Mouse (Mus musculus): ENCODE measurements around the gene Nacc1. TPM values are rescaled to one million over a fixed set of nuclear protein-coding genes. Genes with fewer than 3 reads are reported as not detected.

Gene Nacc1
- total and polyA plus RNA-seq, 2 experiments from 2014 or later = 13.8 to 102 TPM

DNA sequence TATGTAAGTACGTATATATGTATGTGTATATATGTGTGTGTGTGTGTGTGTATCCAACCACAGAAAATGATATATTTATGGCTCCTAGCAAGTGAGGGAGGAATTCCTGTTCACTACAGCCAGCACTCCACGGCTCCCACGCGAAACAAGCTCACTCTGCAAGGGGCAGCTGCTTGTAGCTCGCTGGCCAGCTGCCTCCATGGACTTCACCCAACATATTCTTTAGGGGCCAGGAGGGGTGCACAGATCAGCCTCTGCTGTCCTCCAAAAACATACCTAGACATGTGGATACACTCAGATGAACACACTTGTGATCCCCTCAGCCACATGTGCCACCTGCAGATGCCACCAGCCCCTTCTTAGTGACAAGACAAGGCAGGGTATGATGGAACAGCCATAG, 44.9 kb upstream of the Nacc1 start:
- peaks cover 5% of the 10 kb centered on the region; the same call in 1 of the 2 replicates for H3K27me3 ChIP-seq (ENCODE audit: insufficient read depth, low read length)
- ATAC-seq (ENCODE audit: low FRiP score) (no peak), DNase-seq (ENCODE audit: low spot score) (no peak)
- 62% methylated on average over 5 of the region's 5 CpGs for WGBS
- TF ChIP-seq CTCF (IDR thresholded peaks at IDR 0.05) = no peak
- H3K9ac ChIP-seq (replicated peaks; ENCODE audit: low read length, poor library complexity, severe bottlenecking) = no peak overlapping the region
- H3K36me3 ChIP-seq (ENCODE audit: insufficient read depth, low read length) = no peaks in the 10 kb centered on the region
- H3K27ac ChIP-seq (ENCODE audit: low read depth, low read length) = no peak overlapping the region
- peaks cover 11% of the 10 kb centered on the region for H3K4me1 ChIP-seq (ENCODE audit: insufficient read depth, low read length)
- H3K9me3 ChIP-seq (ENCODE audit: low read length) = no peaks in the 10 kb centered on the region
- H3K4me3 ChIP-seq (ENCODE audit: low read depth, low read length) = no peak overlapping the region
- H3K4me2 ChIP-seq (ENCODE audit: low read depth, low read length, poor library complexity, severe bottlenecking) = no peak overlapping the region

- Histone ChIP-seq H3K4me2 (ENCODE audit: low read depth, low read length, poor library complexity, severe bottlenecking) (no peak overlapping the region), H3K27ac (ENCODE audit: low read depth, low read length) (peak overlapping the region; percentile 64; the same call in 1 of the 2 replicates), H3K9ac (replicated peaks; ENCODE audit: low read length, poor library complexity, severe bottlenecking) (no peak overlapping the region), H3K4me1 (ENCODE audit: insufficient read depth, low read length) (peaks cover 11% of the 10 kb centered on the region), H3K9me3 (ENCODE audit: low read length) (no peaks in the 10 kb centered on the region), H3K27me3 (ENCODE audit: insufficient read depth, low read length) (peaks cover 5% of the 10 kb centered on the region; the same call in 1 of the 2 replicates), H3K36me3 (ENCODE audit: insufficient read depth, low read length) (no peaks in the 10 kb centered on the region), H3K4me3 (ENCODE audit: low read depth, low read length) (no peak overlapping the region)
- no peak for DNase-seq (ENCODE audit: low spot score)
- no peak for TF ChIP-seq CTCF (IDR thresholded peaks at IDR 0.05)
- no peak for ATAC-seq (ENCODE audit: low FRiP score)
- WGBS = 57% methylated on average over 11 of the region's 11 CpGs
Measured at GRCm38 (mm10) chr8:84731371-84732177, 43.9 kb upstream of the Nacc1 start.

- whole genome bisulfite sequencing = 23% methylated on average over 9 of the region's 9 CpGs
- peaks cover 11% of the 10 kb centered on the region for H3K4me1 ChIP-seq (ENCODE audit: insufficient read depth, low read length)
- H3K9me3 ChIP-seq (ENCODE audit: low read length) = no peaks in the 10 kb centered on the region
- 0 out of 2 replicates have a peak, but pooled peaks cover 3% of the 10 kb centered on the region for H3K27me3 ChIP-seq (ENCODE audit: insufficient read depth, low read length)
- H3K9ac ChIP-seq (replicated peaks; ENCODE audit: low read length, poor library complexity, severe bottlenecking) = no peak overlapping the region
- no peak for DNase-seq (ENCODE audit: low spot score)
- no peaks in the 10 kb centered on the region for H3K36me3 ChIP-seq (ENCODE audit: insufficient read depth, low read length)
- H3K4me2 ChIP-seq (ENCODE audit: low read depth, low read length, poor library complexity, severe bottlenecking) = no peak overlapping the region
- ATAC-seq (ENCODE audit: low FRiP score) = no peak
- H3K4me3 ChIP-seq (ENCODE audit: low read depth, low read length) = no peak overlapping the region
- TF ChIP-seq CTCF (IDR thresholded peaks at IDR 0.05) = no peak
- H3K27ac ChIP-seq (ENCODE audit: low read depth, low read length) = peak overlapping the region; percentile 64
Measured at GRCm38 (mm10) chr8:84730541-84731370, 43.1 kb upstream of the Nacc1 start.

- no peak overlapping the region for H3K4me3 ChIP-seq (ENCODE audit: low read depth, low read length)
- no peaks in the 10 kb centered on the region for H3K9me3 ChIP-seq (ENCODE audit: low read length)
- H3K36me3 ChIP-seq (ENCODE audit: insufficient read depth, low read length) = no peaks in the 10 kb centered on the region
- H3K9ac ChIP-seq (replicated peaks; ENCODE audit: low read length, poor library complexity, severe bottlenecking) = no peak overlapping the region
- TF ChIP-seq CTCF (IDR thresholded peaks at IDR 0.05) = no peak
- no peak for ATAC-seq (ENCODE audit: low FRiP score)
- H3K27me3 ChIP-seq (ENCODE audit: insufficient read depth, low read length) = no peaks in the 10 kb centered on the region
- WGBS = 77% methylated on average over 16 of the region's 16 CpGs
- peak overlapping the region; percentile 64 for H3K27ac ChIP-seq (ENCODE audit: low read depth, low read length)
- H3K4me2 ChIP-seq (ENCODE audit: low read depth, low read length, poor library complexity, severe bottlenecking) = no peak overlapping the region
- peaks cover 11% of the 10 kb centered on the region for H3K4me1 ChIP-seq (ENCODE audit: insufficient read depth, low read length)
- no peak for DNase-seq (ENCODE audit: low spot score)
Measured at GRCm38 (mm10) chr8:84729921-84730362, 42.3 kb upstream of the Nacc1 start.

GRCm38 (mm10) chr8:84728474-84728873, 40.8 kb upstream of the Nacc1 start:
- Histone ChIP-seq H3K4me3 (ENCODE audit: low read depth, low read length) (no peak overlapping the region), H3K4me2 (ENCODE audit: low read depth, low read length, poor library complexity, severe bottlenecking) (no peak overlapping the region)
- 53% methylated on average over 3 of the region's 3 CpGs for WGBS

GRCm38 (mm10) chr8:84725941-84726259, 38.2 kb upstream of the Nacc1 start:
- no peak overlapping the region for H3K27ac ChIP-seq (ENCODE audit: low read depth, low read length)

More at GRCm38 (mm10) chr8:84728474-84728873, 40.8 kb upstream of the Nacc1 start:
- ATAC-seq (ENCODE audit: low FRiP score) (peak; percentile 64; the same call in 1 of the 2 replicates), DNase-seq (ENCODE audit: low spot score) (peak; percentile 71)
- Histone ChIP-seq H3K27ac (ENCODE audit: low read depth, low read length) (no peak overlapping the region), H3K27me3 (ENCODE audit: insufficient read depth, low read length) (no peaks in the 10 kb centered on the region), H3K9ac (replicated peaks; ENCODE audit: low read length, poor library complexity, severe bottlenecking) (no peak overlapping the region), H3K9me3 (ENCODE audit: low read length) (no peaks in the 10 kb centered on the region), H3K4me1 (ENCODE audit: insufficient read depth, low read length) (peaks cover 19% of the 10 kb centered on the region), H3K36me3 (ENCODE audit: insufficient read depth, low read length) (no peaks in the 10 kb centered on the region)
- TF ChIP-seq CTCF (IDR thresholded peaks at IDR 0.05) = no peak

More at GRCm38 (mm10) chr8:84725941-84726259, 38.2 kb upstream of the Nacc1 start:
- DNase-seq (ENCODE audit: low spot score) = no peak
- whole genome bisulfite sequencing = 22% methylated on average over 3 of the region's 3 CpGs
- ATAC-seq (ENCODE audit: low FRiP score) = no peak
- Histone ChIP-seq H3K36me3 (ENCODE audit: insufficient read depth, low read length) (no peaks in the 10 kb centered on the region), H3K4me1 (ENCODE audit: insufficient read depth, low read length) (peaks cover 19% of the 10 kb centered on the region), H3K4me2 (ENCODE audit: low read depth, low read length, poor library complexity, severe bottlenecking) (no peak overlapping the region), H3K9me3 (ENCODE audit: low read length) (no peaks in the 10 kb centered on the region), H3K9ac (replicated peaks; ENCODE audit: low read length, poor library complexity, severe bottlenecking) (no peak overlapping the region), H3K27me3 (ENCODE audit: insufficient read depth, low read length) (no peaks in the 10 kb centered on the region), H3K4me3 (ENCODE audit: low read depth, low read length) (no peak overlapping the region)
- peak; percentile 50 for TF ChIP-seq CTCF (IDR thresholded peaks at IDR 0.05)

Measured in midbrain, postnatal 0 days (tissue).